Mouse (Mus musculus) heart, postnatal 0 days (tissue): ENCODE data around the gene Sbk2. TPM values are rescaled to one million over a fixed set of nuclear protein-coding genes. Genes with fewer than 3 reads are reported as not detected.
A peak's percentile ranks its signal among the peaks of the same experiment; 100 is the strongest.

Source experiments
- ATAC-seq: fragments of 200-750 bp; cut with Nextera tagmentation; 2 replicates; pipeline ENCODE4 v1.8.0; 2017; ENCODE audit warnings: low read depth, moderate number of reproducible peaks, moderate library complexity; ENCODE audit not compliant: insufficient read depth
- DNase-seq: peaks from one replicate; pipeline ENCODE4 v3.0.0-alpha.2; 2016; ENCODE audit warnings: low spot score
- H3K27ac ChIP-seq: fragments of 300-500 bp; sonication (generic); 2 replicates; pipeline ENCODE4 v1.5.1; 2014; ENCODE audit warnings: low read depth, mild to moderate bottlenecking
- H3K27me3 ChIP-seq: fragments of 300-500 bp; sonication (generic); 2 replicates; pipeline ENCODE4 v1.6.1; 2014; ENCODE audit warnings: low read length, mixed read lengths; ENCODE audit not compliant: control insufficient read depth, insufficient read depth
- H3K36me3 ChIP-seq: fragments of 300-500 bp; sonication (generic); replicated peaks from 2 replicates; pipeline ENCODE4 v1.6.1; 2014; ENCODE audit warnings: low read length, mixed read lengths; ENCODE audit not compliant: control insufficient read depth, insufficient read depth
- H3K4me1 ChIP-seq: fragments of 300-500 bp; sonication (generic); 2 replicates; pipeline ENCODE4 v1.6.1; 2014; ENCODE audit warnings: antibody characterized with exemption; ENCODE audit not compliant: control insufficient read depth, insufficient read depth
- H3K4me2 ChIP-seq: fragments of 300-500 bp; sonication (generic); 2 replicates; pipeline ENCODE4 v1.6.1; 2014; ENCODE audit warnings: low read depth, mild to moderate bottlenecking, low read length, moderate library complexity
- H3K4me3 ChIP-seq: fragments of 300-500 bp; sonication (generic); 2 replicates; pipeline ENCODE4 v1.5.1; 2014; ENCODE audit warnings: low read depth, low read length
- H3K9ac ChIP-seq: fragments of 300-500 bp; sonication (generic); replicated peaks from 2 replicates; pipeline ENCODE4 v1.6.1; 2014; ENCODE audit warnings: low read depth, low read length, mixed read lengths
- H3K9me3 ChIP-seq: fragments of 300-500 bp; sonication (generic); replicated peaks from 2 replicates; pipeline ENCODE4 v1.6.1; 2016; ENCODE audit warnings: low read length; ENCODE audit not compliant: control insufficient read depth
- CTCF ChIP-seq: IDR thresholded peaks from 2 replicates; pipeline ENCODE4 v1.5.1; 2016; ENCODE audit warnings: antibody characterized with exemption, control low read depth, low read depth
- EP300 ChIP-seq: IDR thresholded peaks from 2 replicates; pipeline ENCODE4 v1.6.1; 2016; ENCODE audit warnings: antibody characterized with exemption, low read depth
- WGBS: fragments of 180-500 bp; shearing (Covaris S2); extraction: QIAGEN DNeasy Blood & Tissue Kit; methylation state at CpG from one replicate; pipeline ENCODE4 v1.1.7; 2014; 5-methylcytosine and 5-hydroxymethylcytosine counted together
- polyA plus RNA-seq: library from polyadenylated mRNA; unstranded; fragments of >200 nt; fragmentation: Nextera tagmentation; extraction: Ambion mirVana; gene quantifications from 2 replicates; pipeline ENCODE4 v1.2.1, GENCODE M21; 2015
- total RNA-seq: library from RNA; depleted of rRNA; stranded (reverse); fragments of >200 nt; gene quantifications from 2 replicates; pipeline ENCODE4 v1.2.3, GENCODE M21; 2014; ENCODE audit warnings: low replicate concordance; rRNA removed

Sbk2 gene
- total and polyA plus RNA-seq, 2 experiments from 2014 or later = 16.4 to 22.0 TPM

- no peak for DNase-seq
- Histone ChIP-seq H3K36me3 (no peaks in the 10 kb centered on the region), H3K9ac (peak overlapping the region; percentile 39; the same call in 1 of the 2 replicates), H3K27ac (peak overlapping the region; percentile 75), H3K4me2 (peak overlapping the region; percentile 63), H3K4me3 (peak overlapping the region; percentile 30), H3K9me3 (no peaks in the 10 kb centered on the region), H3K4me1 (peaks cover 10% of the 10 kb centered on the region; the same call in 1 of the 2 replicates), H3K27me3 (no peaks in the 10 kb centered on the region)
- TF ChIP-seq EP300 (no peak), CTCF (no peak)
- 18% methylated on average over 11 of the region's 11 CpGs for WGBS
- ATAC-seq = no peak
These were observed 63.7 kb downstream of the Sbk2 start for GRCm38 (mm10) chr7:4900523-4900851.

GRCm38 (mm10) chr7:4899649-4900522, 64.3 kb downstream of the Sbk2 start:
- Histone ChIP-seq H3K9me3 (no peaks in the 10 kb centered on the region), H3K27me3 (no peaks in the 10 kb centered on the region), H3K4me1 (peaks cover 10% of the 10 kb centered on the region; the same call in 1 of the 2 replicates), H3K4me2 (peak overlapping the region; percentile 63), H3K4me3 (peak overlapping the region; percentile 30), H3K36me3 (no peaks in the 10 kb centered on the region), H3K27ac (peak overlapping the region; percentile 75), H3K9ac (peak overlapping the region; percentile 39)
- 0 out of 2 replicates have a peak, but pooled peaks have one; percentile 1 for TF ChIP-seq CTCF
- no peak for TF ChIP-seq EP300
- WGBS = 8% methylated on average over 19 of the region's 19 CpGs
- DNase-seq = peak; percentile 88
- peak; percentile 86 for ATAC-seq

GRCm38 (mm10) chr7:4898851-4899648, 65.2 kb downstream of the Sbk2 start:
- peak overlapping the region; percentile 75 for H3K27ac ChIP-seq
- peak overlapping the region; percentile 30 for H3K4me3 ChIP-seq
- ATAC-seq (peak; percentile 27; the same call in 1 of the 2 replicates), DNase-seq (peak; percentile 39)
- H3K27me3 ChIP-seq = no peaks in the 10 kb centered on the region
- no peaks in the 10 kb centered on the region for H3K9me3 ChIP-seq
- peak overlapping the region; percentile 63 for H3K4me2 ChIP-seq
- peak overlapping the region; percentile 38 for H3K9ac ChIP-seq
- peaks cover 10% of the 10 kb centered on the region; the same call in 1 of the 2 replicates for H3K4me1 ChIP-seq
- 23% methylated on average over 16 of the region's 18 CpGs for WGBS
- TF ChIP-seq EP300 = no peak
- no peak for TF ChIP-seq CTCF
- H3K36me3 ChIP-seq = no peaks in the 10 kb centered on the region

GRCm38 (mm10) chr7:4895186-4895585, 69.0 kb downstream of the Sbk2 start:
- H3K4me2 ChIP-seq = no peak overlapping the region
- DNase-seq (no peak), ATAC-seq (no peak)
- H3K4me1 ChIP-seq = peaks cover 10% of the 10 kb centered on the region; the same call in 1 of the 2 replicates
- H3K27me3 ChIP-seq = no peaks in the 10 kb centered on the region
- H3K27ac ChIP-seq = no peak overlapping the region
- WGBS = 50% methylated on average over 11 of the region's 11 CpGs
- 0 out of 2 replicates have a peak, but pooled peaks cover 6% of the 10 kb centered on the region for H3K36me3 ChIP-seq
- no peak for TF ChIP-seq EP300
- TF ChIP-seq CTCF = no peak
- H3K4me3 ChIP-seq = no peak overlapping the region
- H3K9ac ChIP-seq = no peak overlapping the region
- no peaks in the 10 kb centered on the region for H3K9me3 ChIP-seq

Other genes with a start within 250 kb of the Sbk2 start
Only the 30 nearest of the 32 such genes appear.
- 59.1 and 62.9 TPM in 2 replicates for gene Kmt5c, start 224.3 kb downstream of the Sbk2 start, total RNA-seq
- gene Kmt5c, start 224.3 kb downstream of the Sbk2 start, polyA plus RNA-seq = 38.3 and 42.9 TPM in 2 replicates
- 20.8 TPM in 1 of 2 replicates, not detected in the other for gene Cox6b2, start 211.3 kb downstream of the Sbk2 start, total RNA-seq
- 27.1 and 27.8 TPM in 2 replicates for gene Cox6b2, start 211.3 kb downstream of the Sbk2 start, polyA plus RNA-seq
- gene Fam71e2, start 193.1 kb downstream of the Sbk2 start, total RNA-seq = not detected in 2 replicates
- gene Fam71e2, start 193.1 kb downstream of the Sbk2 start, polyA plus RNA-seq = not detected in 2 replicates
- gene Il11, start 181.5 kb downstream of the Sbk2 start, total RNA-seq = not detected in 2 replicates
- not detected in 2 replicates for gene Il11, start 181.5 kb downstream of the Sbk2 start, polyA plus RNA-seq
- gene Tmem190, start 181.5 kb downstream of the Sbk2 start, total RNA-seq = not detected in 2 replicates
- not detected in 2 replicates for gene Tmem190, start 181.5 kb downstream of the Sbk2 start, polyA plus RNA-seq
- 2.2 and 21.0 TPM in 2 replicates for gene Tmem238, start 174.8 kb downstream of the Sbk2 start, total RNA-seq
- gene Tmem238, start 174.8 kb downstream of the Sbk2 start, polyA plus RNA-seq = 8.0 and 8.6 TPM in 2 replicates
- 141 and 173 TPM in 2 replicates for gene Rpl28, start 171.5 kb downstream of the Sbk2 start, total RNA-seq
- gene Rpl28, start 171.5 kb downstream of the Sbk2 start, polyA plus RNA-seq = 259 and 269 TPM in 2 replicates
- gene Ube2s, start 151.8 kb downstream of the Sbk2 start, total RNA-seq = 440 and 486 TPM in 2 replicates
- gene Ube2s, start 151.8 kb downstream of the Sbk2 start, polyA plus RNA-seq = 156 and 174 TPM in 2 replicates
- gene Shisa7, start 119.7 kb downstream of the Sbk2 start, total RNA-seq = 0.23 TPM in 1 of 2 replicates, not detected in the other
- not detected in 2 replicates for gene Shisa7, start 119.7 kb downstream of the Sbk2 start, polyA plus RNA-seq
- gene Isoc2b, start 94.1 kb downstream of the Sbk2 start, total RNA-seq = 1.4 and 20.0 TPM in 2 replicates
- gene Isoc2b, start 94.1 kb downstream of the Sbk2 start, polyA plus RNA-seq = 4.5 and 6.5 TPM in 2 replicates
- 15.2 and 25.6 TPM in 2 replicates for gene Isoc2a, start 87.3 kb downstream of the Sbk2 start, total RNA-seq
- gene Isoc2a, start 87.3 kb downstream of the Sbk2 start, polyA plus RNA-seq = 1.4 and 1.6 TPM in 2 replicates
- 0.88 TPM in 1 of 2 replicates, not detected in the other for gene Gm36210, start 57.9 kb downstream of the Sbk2 start, total RNA-seq
- gene Gm36210, start 57.9 kb downstream of the Sbk2 start, polyA plus RNA-seq = 0.08 and 0.12 TPM in 2 replicates
- 8.9 and 13.1 TPM in 2 replicates for gene Zfp628, start 49.2 kb downstream of the Sbk2 start, total RNA-seq
- gene Zfp628, start 49.2 kb downstream of the Sbk2 start, polyA plus RNA-seq = 1.7 and 1.9 TPM in 2 replicates
- 2.0 and 4.2 TPM in 2 replicates for gene Nat14, start 42.4 kb downstream of the Sbk2 start, total RNA-seq
- gene Nat14, start 42.4 kb downstream of the Sbk2 start, polyA plus RNA-seq = 2.8 and 3.6 TPM in 2 replicates
- 3.5 and 5.0 TPM in 2 replicates for gene Ssc5d, start 38.6 kb downstream of the Sbk2 start, total RNA-seq
- gene Ssc5d, start 38.6 kb downstream of the Sbk2 start, polyA plus RNA-seq = 1.1 and 1.2 TPM in 2 replicates
- 3.2 and 3.9 TPM in 2 replicates for gene Sbk3, start 6.8 kb upstream of the Sbk2 start, total RNA-seq
- 2.7 and 4.1 TPM in 2 replicates for gene Sbk3, start 6.8 kb upstream of the Sbk2 start, polyA plus RNA-seq
- gene Zfp579, start 31.8 kb upstream of the Sbk2 start, total RNA-seq = 8.3 and 15.0 TPM in 2 replicates
- gene Zfp579, start 31.8 kb upstream of the Sbk2 start, polyA plus RNA-seq = 25.4 and 30.6 TPM in 2 replicates
- 11.0 and 15.6 TPM in 2 replicates for gene Zfp524, start 50.0 kb upstream of the Sbk2 start, total RNA-seq
- gene Zfp524, start 50.0 kb upstream of the Sbk2 start, polyA plus RNA-seq = 12.5 and 15.1 TPM in 2 replicates
- gene Fiz1, start 50.3 kb upstream of the Sbk2 start, total RNA-seq = 37.2 and 56.9 TPM in 2 replicates
- 14.4 and 14.7 TPM in 2 replicates for gene Fiz1, start 50.3 kb upstream of the Sbk2 start, polyA plus RNA-seq
- not detected in 2 replicates for gene Gm44973, start 51.1 kb upstream of the Sbk2 start, total RNA-seq
- gene Gm44973, start 51.1 kb upstream of the Sbk2 start, polyA plus RNA-seq = 0.75 and 1.1 TPM in 2 replicates
- 17.6 and 24.9 TPM in 2 replicates for gene Zfp865, start 56.0 kb upstream of the Sbk2 start, total RNA-seq
- 1.8 and 2.0 TPM in 2 replicates for gene Zfp865, start 56.0 kb upstream of the Sbk2 start, polyA plus RNA-seq
- gene Ccdc106, start 56.1 kb upstream of the Sbk2 start, total RNA-seq = 1.0 and 2.8 TPM in 2 replicates
- gene Ccdc106, start 56.1 kb upstream of the Sbk2 start, polyA plus RNA-seq = 0.33 and 0.85 TPM in 2 replicates
- 0.99 TPM in 1 of 2 replicates, not detected in the other for gene 4632433K11Rik, start 69.7 kb upstream of the Sbk2 start, total RNA-seq
- gene 4632433K11Rik, start 69.7 kb upstream of the Sbk2 start, polyA plus RNA-seq = not detected in 2 replicates
- gene Zfp784, start 74.0 kb upstream of the Sbk2 start, total RNA-seq = 7.2 and 8.3 TPM in 2 replicates
- 8.0 and 8.2 TPM in 2 replicates for gene Zfp784, start 74.0 kb upstream of the Sbk2 start, polyA plus RNA-seq
- 15.0 TPM in 1 of 2 replicates, not detected in the other for gene Zfp580, start 87.1 kb upstream of the Sbk2 start, total RNA-seq
- gene Zfp580, start 87.1 kb upstream of the Sbk2 start, polyA plus RNA-seq = 14.7 and 16.6 TPM in 2 replicates
- 95.2 and 99.1 TPM in 2 replicates for gene U2af2, start 97.7 kb upstream of the Sbk2 start, total RNA-seq
- 38.0 and 39.3 TPM in 2 replicates for gene U2af2, start 97.7 kb upstream of the Sbk2 start, polyA plus RNA-seq
- gene Epn1, start 115.8 kb upstream of the Sbk2 start, total RNA-seq = 208 and 236 TPM in 2 replicates
- 53.0 and 56.4 TPM in 2 replicates for gene Epn1, start 115.8 kb upstream of the Sbk2 start, polyA plus RNA-seq
- gene Rfpl4, start 152.5 kb upstream of the Sbk2 start, total RNA-seq = not detected in 2 replicates
- not detected in 2 replicates for gene Rfpl4, start 152.5 kb upstream of the Sbk2 start, polyA plus RNA-seq
- gene Rasl2-9, start 161.5 kb upstream of the Sbk2 start, total RNA-seq = 0.35 and 1.1 TPM in 2 replicates
- gene Rasl2-9, start 161.5 kb upstream of the Sbk2 start, polyA plus RNA-seq = 4.4 and 6.5 TPM in 2 replicates
- not detected in 2 replicates for gene Vmn1r55, start 185.3 kb upstream of the Sbk2 start, total RNA-seq
- gene Vmn1r55, start 185.3 kb upstream of the Sbk2 start, polyA plus RNA-seq = not detected in 2 replicates